Mouse (Mus musculus) CH12.LX (cell line): ENCODE data around the gene Ccdc170. TPM values are rescaled to one million over a fixed set of nuclear protein-coding genes. Genes with fewer than 3 reads are reported as not detected.

Experiments
- DNase-seq: peaks from one replicate; pipeline ENCODE4 v3.0.0-alpha.2; 2013; ENCODE audit errors: extremely low read depth
- H3K27ac ChIP-seq: 2 replicates; pipeline ENCODE4 v1.5.1; 2012; ENCODE audit warnings: low read depth, mild to moderate bottlenecking, control low read depth, moderate library complexity; ENCODE audit not compliant: insufficient read depth
- H3K27me3 ChIP-seq: replicated peaks from 2 replicates; pipeline ENCODE3; 2012; ENCODE audit warnings: inconsistent platforms
- H3K36me3 ChIP-seq, 2 experiments: replicated peaks in 1 of 2; 2 replicates each; pipeline versions ENCODE3 to v1.6.1; 2012; ENCODE audit warnings: inconsistent platforms in 1 of 2, low read length in 1 of 2, mild to moderate bottlenecking in 1 of 2, mixed read lengths in 1 of 2, moderate library complexity in 1 of 2; ENCODE audit not compliant: control insufficient read depth in 1 of 2, insufficient read depth in 1 of 2
- H3K4me1 ChIP-seq, 2 experiments: 2 replicates each; pipeline ENCODE4 v1.6.1; 2012; ENCODE audit warnings: inconsistent platforms in 1 of 2, moderate library complexity in 1 of 2; ENCODE audit not compliant: insufficient read depth in 2 of 2, control insufficient read depth in 1 of 2
- H3K4me2 ChIP-seq: 2 replicates; pipeline ENCODE4 v1.6.1; 2012; ENCODE audit warnings: low read depth, mild to moderate bottlenecking, control low read depth; ENCODE audit not compliant: poor library complexity, insufficient read depth, severe bottlenecking
- H3K4me3 ChIP-seq, 3 experiments: fragments of 150-350 bp in 1 of 3; sonication (generic) in 1 of 3; replicated peaks in 1 of 3; 2 replicates each; pipeline versions ENCODE3 to v1.5.1; 2011 to 2012; ENCODE audit warnings: low read depth in 2 of 3, low read length in 2 of 3, mild to moderate bottlenecking in 2 of 3, moderate library complexity in 2 of 3, control low read depth in 1 of 3, improper control_type of control experiment in 1 of 3, inconsistent platforms in 1 of 3, mixed read lengths in 1 of 3; ENCODE audit not compliant: poor library complexity in 1 of 3
- H3K79me2 ChIP-seq: replicated peaks from 2 replicates; pipeline ENCODE4 v1.6.1; 2012; ENCODE audit warnings: mild to moderate bottlenecking, moderate library complexity; ENCODE audit not compliant: control insufficient read depth, poor library complexity, insufficient read depth, severe bottlenecking; ENCODE audit errors: extremely low read depth
- H3K9ac ChIP-seq: 2 replicates; pipeline ENCODE4 v1.6.1; 2012; ENCODE audit warnings: low read depth, mild to moderate bottlenecking, control low read depth, moderate library complexity; ENCODE audit not compliant: insufficient read depth
- H3K9me3 ChIP-seq: replicated peaks from 2 replicates; pipeline ENCODE3; 2012; ENCODE audit warnings: low read length, inconsistent platforms, mixed read lengths
- BHLHE40 ChIP-seq: IDR thresholded peaks from 2 replicates; pipeline ENCODE4 v1.6.1; 2011; ENCODE audit warnings: mild to moderate bottlenecking, low read depth, low read length, improper control_type of control experiment
- CHD1 ChIP-seq: IDR thresholded peaks from 2 replicates; pipeline ENCODE4 v1.6.1; 2012; ENCODE audit warnings: low read depth, low read length, improper control_type of control experiment, inconsistent platforms
- CTCF ChIP-seq, 2 experiments: IDR thresholded peaks in 1 of 2; conservative IDR thresholded peaks in 1 of 2; 2 replicates each; pipeline ENCODE4 v1.5.1; 2011 to 2012; ENCODE audit warnings: low read depth in 2 of 2, low read length in 2 of 2, improper control_type of control experiment in 1 of 2, inconsistent platforms in 1 of 2, mild to moderate bottlenecking in 1 of 2, moderate library complexity in 1 of 2
- ELF1 ChIP-seq: IDR thresholded peaks from 2 replicates; pipeline ENCODE4 v1.6.1; 2014; ENCODE audit warnings: low read depth, mild to moderate bottlenecking, inconsistent platforms, low read length, improper control_type of control experiment
- ETS1 ChIP-seq: conservative IDR thresholded peaks from 2 replicates; pipeline ENCODE4 v1.6.1; 2012; ENCODE audit warnings: low read depth, mild to moderate bottlenecking, inconsistent platforms, low read length, improper control_type of control experiment, moderate library complexity
- GABPA ChIP-seq: IDR thresholded peaks from 2 replicates; pipeline ENCODE4 v1.6.1; 2012; ENCODE audit warnings: low read depth, low read length, improper control_type of control experiment, inconsistent platforms; ENCODE audit not compliant: insufficient replicate concordance
- HCFC1 ChIP-seq: IDR thresholded peaks from 2 replicates; pipeline ENCODE4 v1.6.1; 2012; ENCODE audit warnings: low read depth, mild to moderate bottlenecking, inconsistent platforms, low read length, improper control_type of control experiment
- IRF4 ChIP-seq: IDR thresholded peaks from 2 replicates; pipeline ENCODE4 v1.6.1; 2014; ENCODE audit warnings: low read depth, mild to moderate bottlenecking, inconsistent platforms, low read length, improper control_type of control experiment
- JUN ChIP-seq: IDR thresholded peaks from 2 replicates; pipeline ENCODE4 v1.6.1; 2011; ENCODE audit warnings: low read depth, mild to moderate bottlenecking, low read length, improper control_type of control experiment, moderate library complexity; ENCODE audit not compliant: insufficient read depth
- JUND ChIP-seq: conservative IDR thresholded peaks from 2 replicates; pipeline ENCODE4 v1.6.1; 2011; ENCODE audit warnings: low read depth, low read length, improper control_type of control experiment
- KAT2A ChIP-seq: IDR thresholded peaks from 2 replicates; pipeline ENCODE4 v1.6.1; 2012; ENCODE audit warnings: low read length, improper control_type of control experiment, inconsistent platforms; ENCODE audit not compliant: insufficient replicate concordance
- MXI1 ChIP-seq: IDR thresholded peaks from 2 replicates; pipeline ENCODE4 v1.6.1; 2011; ENCODE audit warnings: mild to moderate bottlenecking, low read depth, low read length, improper control_type of control experiment
- NELFE ChIP-seq: IDR thresholded peaks from 2 replicates; pipeline ENCODE4 v1.6.1; 2011; ENCODE audit warnings: low read depth, low read length, improper control_type of control experiment
- NRF1 ChIP-seq: IDR thresholded peaks from 2 replicates; pipeline ENCODE4 v1.6.1; 2014; ENCODE audit warnings: low read depth, mild to moderate bottlenecking, inconsistent platforms, low read length, improper control_type of control experiment, moderate library complexity
- PAX5 ChIP-seq: IDR thresholded peaks from 2 replicates; pipeline ENCODE4 v1.6.1; 2012; ENCODE audit warnings: low read length, inconsistent platforms, mixed read lengths
- POLR2A ChIP-seq: IDR thresholded peaks from 2 replicates; pipeline ENCODE4 v1.6.1; 2011; ENCODE audit warnings: low read depth, mild to moderate bottlenecking, improper control_type of control experiment, low read length
- RAD21 ChIP-seq: IDR thresholded peaks from 2 replicates; pipeline ENCODE4 v1.6.1; 2011; ENCODE audit warnings: low read depth, mild to moderate bottlenecking, low read length, improper control_type of control experiment, moderate library complexity
- SIN3A ChIP-seq: IDR thresholded peaks from 2 replicates; pipeline ENCODE4 v1.6.1; 2012; ENCODE audit warnings: low read length, improper control_type of control experiment, inconsistent platforms
- SMC3 ChIP-seq: IDR thresholded peaks from 2 replicates; pipeline ENCODE4 v1.6.1; 2011; ENCODE audit warnings: low read depth, low read length, improper control_type of control experiment
- TCF12 ChIP-seq: IDR thresholded peaks from 2 replicates; pipeline ENCODE4 v1.6.1; 2014; ENCODE audit warnings: low read depth, mild to moderate bottlenecking, inconsistent platforms, low read length, improper control_type of control experiment
- USF1 ChIP-seq: IDR thresholded peaks from 2 replicates; pipeline ENCODE4 v1.6.1; 2014; ENCODE audit warnings: low read depth, mild to moderate bottlenecking, inconsistent platforms, low read length, improper control_type of control experiment
- USF2 ChIP-seq: conservative IDR thresholded peaks from 2 replicates; pipeline ENCODE4 v1.6.1; 2011; ENCODE audit warnings: low read depth, low read length, improper control_type of control experiment
- ZC3H11A ChIP-seq: IDR thresholded peaks from 2 replicates; pipeline ENCODE4 v1.6.1; 2012; ENCODE audit warnings: low read depth, mild to moderate bottlenecking, inconsistent platforms, low read length, improper control_type of control experiment
- ZKSCAN1 ChIP-seq: IDR thresholded peaks from 2 replicates; pipeline ENCODE4 v1.6.1; 2012; ENCODE audit warnings: low read depth, inconsistent platforms, low read length, improper control_type of control experiment, borderline replicate concordance
- ZMIZ1 ChIP-seq: IDR thresholded peaks from 2 replicates; pipeline ENCODE4 v1.6.1; 2012; ENCODE audit warnings: low read depth, mild to moderate bottlenecking, inconsistent platforms, low read length, improper control_type of control experiment
- dilution Hi-C: fragments of 300-500 bp; cut with MboI; formaldehyde crosslinking; loops from 2 replicates; pipeline ENCODE4 v1.14.3; 2020; ENCODE audit warnings: low sequenced_read_pairs; ENCODE audit not compliant: extremely low pct_unique_long_range_greater_than_20kb, extremely low pct_ligation_motif_present
- in situ Hi-C: fragments of 300-500 bp; cut with MboI; formaldehyde crosslinking; loops from 3 replicates; pipeline ENCODE4 v1.14.3; 2019; ENCODE audit warnings: low sequenced_read_pairs, low pct_ligation_motif_present, low pct_unique_long_range_greater_than_20kb, mixed read lengths
- polyA plus RNA-seq: library from polyadenylated mRNA; unstranded; fragments of >175 nt; gene quantifications from 2 replicates; pipeline ENCODE4 v1.2.1, GENCODE M21; 2012; ENCODE audit warnings: low read depth; ENCODE audit not compliant: insufficient read length
- total RNA-seq, 2 experiments: library from RNA; depleted of rRNA; stranded (reverse); fragments of 300-350 nt in 1 of 2; fragments of >200 nt in 1 of 2; gene quantifications; 2 replicates each; pipeline ENCODE4 v1.2.3; 2012 to 2014

The Ccdc170 gene
- total and polyA plus RNA-seq, 3 experiments: not detected

DNA sequence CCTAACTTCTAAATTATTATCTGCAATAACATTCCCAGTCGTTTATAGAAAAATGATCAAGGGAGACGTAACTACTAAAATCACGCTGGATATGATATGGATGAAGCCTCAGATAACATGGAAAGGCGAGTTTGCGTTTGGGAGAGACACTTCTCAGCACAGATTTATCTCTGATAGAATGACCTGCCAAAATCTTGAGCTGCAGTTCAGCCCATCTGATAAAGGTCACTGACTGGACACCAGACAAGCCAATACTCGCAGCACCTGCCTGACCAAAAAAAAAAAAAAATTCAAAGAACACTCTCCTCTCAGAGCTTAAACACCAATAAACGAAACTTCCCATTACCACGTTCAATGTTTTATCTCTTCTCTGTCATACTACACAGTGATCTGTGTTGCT, 108.7 kb downstream of the Ccdc170 start:
- dilution Hi-C loops: no loop called here
- H3K9me3 ChIP-seq: peaks cover 4% of the 10 kb centered on the region
- H3K36me3 ChIP-seq: no peaks in the 10 kb centered on the region
- H3K79me2 ChIP-seq: no peaks in the 10 kb centered on the region
- H3K4me2 ChIP-seq: no peak overlapping the region
- TF ChIP-seq SIN3A: no peak
- no peak for DNase-seq
- no peaks in the 10 kb centered on the region for H3K27me3 ChIP-seq
- H3K27ac ChIP-seq: no peak overlapping the region
- in situ Hi-C loops: no loop called here
- no peak overlapping the region for H3K9ac ChIP-seq
- no peak overlapping the region for H3K4me3 ChIP-seq
- peaks cover 0 to 9% of the 10 kb centered on the region in 2 experiments; a peak in 2 of 4 replicates for H3K4me1 ChIP-seq

DNA sequence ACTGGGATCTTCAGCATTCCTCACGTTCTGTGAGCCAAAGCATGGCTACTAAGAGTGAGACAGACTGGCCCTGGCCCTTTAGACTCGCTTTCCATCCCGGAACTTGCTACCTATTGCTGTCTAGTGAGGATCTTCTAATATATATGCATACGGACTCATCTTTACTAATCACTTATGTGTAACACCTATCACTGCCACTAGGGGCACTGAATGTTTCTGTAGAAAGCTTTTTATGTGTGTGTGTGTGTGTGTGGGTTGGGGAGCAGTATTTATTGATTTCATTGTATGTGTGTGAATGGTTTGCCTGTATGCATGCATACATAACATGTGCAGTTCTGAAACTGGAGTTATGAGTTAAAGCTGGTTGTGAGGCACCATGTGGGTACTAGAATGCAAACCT, 111.5 kb downstream of the Ccdc170 start:
- H3K27me3 ChIP-seq: no peaks in the 10 kb centered on the region
- dilution Hi-C loops: no loop called here
- peak; percentile 26 for DNase-seq
- peaks cover 0 to 9% of the 10 kb centered on the region in 2 experiments; a peak in 2 of 4 replicates for H3K4me1 ChIP-seq
- TF ChIP-seq CTCF (conservative IDR thresholded peaks at IDR 0.05 in 1 of 2, IDR thresholded peaks at IDR 0.05 in 1 of 2; ENCODE audit: low read depth in 2 of 2, low read length in 2 of 2) (peak in 1 of 2 experiments; percentile 67; a peak in 2 of 4 replicates), SMC3 (peak; percentile 28; the same call in 1 of the 2 replicates), IRF4 (no peak), ZC3H11A (no peak), RAD21 (peak; percentile 43), USF2 (no peak), BHLHE40 (no peak), MXI1 (no peak), USF1 (no peak), CHD1 (no peak), TCF12 (no peak), HCFC1 (no peak), POLR2A (no peak), JUND (no peak), PAX5 (no peak)
- no peak overlapping the region for H3K4me3 ChIP-seq
- in situ Hi-C loops: no loop called here
- H3K27ac ChIP-seq: no peak overlapping the region
- H3K79me2 ChIP-seq: no peaks in the 10 kb centered on the region
- no peak overlapping the region for H3K9ac ChIP-seq
- no peaks in the 10 kb centered on the region for H3K36me3 ChIP-seq
- H3K9me3 ChIP-seq: no peaks in the 10 kb centered on the region
- no peak overlapping the region for H3K4me2 ChIP-seq

DNA sequence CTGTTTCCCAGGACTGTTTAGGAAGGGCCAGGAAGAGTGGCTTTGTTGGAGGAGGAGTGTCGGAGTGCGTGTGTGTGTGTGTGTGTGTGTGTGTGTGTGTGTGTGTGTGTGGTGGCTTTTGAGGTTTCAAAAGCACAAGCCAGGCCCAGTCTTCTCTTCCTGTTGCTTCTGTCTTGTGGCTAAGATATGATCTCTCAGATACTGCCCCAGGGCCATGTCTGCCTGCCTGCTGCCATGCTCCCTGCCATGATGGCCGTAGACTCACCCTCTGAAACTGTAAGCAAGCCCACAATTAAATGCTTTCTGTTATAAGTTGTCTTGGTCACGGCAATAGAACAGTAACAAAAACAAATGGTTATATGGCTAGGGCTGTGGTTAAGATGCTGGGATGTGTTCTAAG, 114.9 kb downstream of the Ccdc170 start:
- no peak for TF ChIP-seq GABPA
- TF ChIP-seq ZMIZ1: no peak
- TF ChIP-seq KAT2A: no peak
- no peak for TF ChIP-seq NELFE
- TF ChIP-seq JUND: no peak
- TF ChIP-seq ETS1: no peak
- TF ChIP-seq JUN: no peak
- TF ChIP-seq NRF1: no peak
- TF ChIP-seq ELF1: no peak
- no peak for TF ChIP-seq ZKSCAN1
- TF ChIP-seq PAX5: no peak
- TF ChIP-seq SMC3: no peak
- no peak for TF ChIP-seq POLR2A
- no peak for TF ChIP-seq HCFC1
- no peaks in the 10 kb centered on the region for H3K79me2 ChIP-seq
- peaks cover 0 to 9% of the 10 kb centered on the region in 2 experiments; a peak in 2 of 4 replicates for H3K4me1 ChIP-seq
- H3K27me3 ChIP-seq: no peaks in the 10 kb centered on the region
- in situ Hi-C loops: no loop called here
- H3K9ac ChIP-seq: no peak overlapping the region
- no peak for DNase-seq
- peaks cover 13% of the 10 kb centered on the region for H3K9me3 ChIP-seq
- dilution Hi-C loops: no loop called here
- H3K4me2 ChIP-seq: no peak overlapping the region
- H3K36me3 ChIP-seq: no peaks in the 10 kb centered on the region
- no peak overlapping the region for H3K27ac ChIP-seq
- no peak overlapping the region for H3K4me3 ChIP-seq
